Mouse (Mus musculus) spleen, adult 2 months (tissue): ENCODE measurements around the gene Zfp771. TPM values are rescaled to one million over a fixed set of nuclear protein-coding genes. Genes with fewer than 3 reads are reported as not detected.

Experiments
- DNase-seq, 2 experiments: peaks; one replicate each; pipeline versions ENCODE4 v3.0.0 to v3.0.0-alpha.2; 2012 to 2021; ENCODE audit warnings: low spot score in 2 of 2, low read depth in 1 of 2
- H3K27ac ChIP-seq: fragments of 200-500 bp; 2 replicates; pipeline ENCODE4 v1.5.1; 2012; ENCODE audit warnings: low read length, inconsistent platforms; ENCODE audit not compliant: insufficient read depth
- H3K27me3 ChIP-seq: fragments of 200-500 bp; 2 replicates; pipeline ENCODE4 v1.6.1; 2012; ENCODE audit warnings: mild to moderate bottlenecking, moderate library complexity, low read length, inconsistent platforms; ENCODE audit not compliant: control insufficient read depth, insufficient read depth
- H3K36me3 ChIP-seq: fragments of 200-500 bp; 2 replicates; pipeline ENCODE4 v1.6.1; 2012; ENCODE audit warnings: mild to moderate bottlenecking, low read length, inconsistent platforms; ENCODE audit not compliant: control insufficient read depth, insufficient read depth
- H3K4me1 ChIP-seq: fragments of 200-500 bp; 2 replicates; pipeline ENCODE4 v1.6.1; 2011; ENCODE audit warnings: inconsistent platforms; ENCODE audit not compliant: control insufficient read depth, insufficient read depth, insufficient read length
- H3K4me3 ChIP-seq: fragments of 200-500 bp; 2 replicates; pipeline ENCODE4 v1.5.1; 2011; ENCODE audit warnings: mild to moderate bottlenecking, inconsistent platforms; ENCODE audit not compliant: insufficient read depth, insufficient read length; ENCODE audit errors: extremely low read depth
- CTCF ChIP-seq: fragments of 200-500 bp; IDR thresholded peaks from 2 replicates; pipeline ENCODE4 v1.5.1; 2011; ENCODE audit warnings: mild to moderate bottlenecking, inconsistent platforms; ENCODE audit not compliant: insufficient read depth, insufficient read length, insufficient replicate concordance; ENCODE audit errors: extremely low read depth
- POLR2A ChIP-seq: fragments of 200-500 bp; IDR thresholded peaks from 2 replicates; pipeline ENCODE4 v1.6.1; 2011; ENCODE audit warnings: low read depth, low read length, inconsistent platforms
- WGBS: fragments of 180-500 bp; shearing (Covaris S2); methylation state at CpG from one replicate; pipeline ENCODE4 v1.1.7; 2018; 5-methylcytosine and 5-hydroxymethylcytosine counted together
- polyA plus RNA-seq: library from polyadenylated mRNA; depleted of rRNA; stranded (reverse); fragments of >200 nt; gene quantifications from 2 replicates; pipeline ENCODE4 v1.2.3, GENCODE M21; 2012

Zfp771 gene
- polyA plus RNA-seq, 1 experiment: 35.6 TPM

- H3K4me3 ChIP-seq: no peak overlapping the region
- no peak for DNase-seq
- H3K27ac ChIP-seq: no peak overlapping the region
- no peaks in the 10 kb centered on the region for H3K27me3 ChIP-seq
- WGBS: 85% methylated on average over 11 of the region's 11 CpGs
- TF ChIP-seq CTCF (no peak), POLR2A (no peak)
- H3K4me1 ChIP-seq: no peaks in the 10 kb centered on the region; the same call in 1 of the 2 replicates
- H3K36me3 ChIP-seq: no peaks in the 10 kb centered on the region
Observed at GRCm38 (mm10) chr7:127225147-127225995, 18.7 kb upstream of the Zfp771 start.

GRCm38 (mm10) chr7:127228615-127229303 lies 15.3 kb upstream of the Zfp771 start:
- no peak for TF ChIP-seq POLR2A
- TF ChIP-seq CTCF: peak; percentile 84; the same call in 1 of the 2 replicates
- Histone ChIP-seq H3K4me1 (peaks cover 7% of the 10 kb centered on the region; the same call in 1 of the 2 replicates), H3K27me3 (no peaks in the 10 kb centered on the region), H3K4me3 (no peak overlapping the region), H3K36me3 (no peaks in the 10 kb centered on the region), H3K27ac (0 out of 2 replicates have a peak overlapping the region, but pooled peaks have one; percentile 28)
- peak; percentile 77 to 84 for DNase-seq
- 47% methylated on average over 4 of the region's 4 CpGs for WGBS

- DNase-seq: no peak
- Histone ChIP-seq H3K36me3 (peaks cover 12% of the 10 kb centered on the region), H3K4me3 (no peak overlapping the region), H3K27me3 (no peaks in the 10 kb centered on the region), H3K27ac (no peak overlapping the region), H3K4me1 (peaks cover 7% of the 10 kb centered on the region; the same call in 1 of the 2 replicates)
- TF ChIP-seq CTCF: no peak
- no peak for TF ChIP-seq POLR2A
- 41% methylated on average over 3 of the region's 3 CpGs for WGBS
Observed at GRCm38 (mm10) chr7:127231376-127231775, 12.7 kb upstream of the Zfp771 start.

- peak overlapping the region; percentile 84 for H3K4me3 ChIP-seq
- TF ChIP-seq CTCF: no peak
- TF ChIP-seq POLR2A: no peak
- WGBS: 3% methylated on average over 20 of the region's 20 CpGs
- peaks cover 7% of the 10 kb centered on the region; the same call in 1 of the 2 replicates for H3K4me1 ChIP-seq
- peaks cover 17% of the 10 kb centered on the region for H3K36me3 ChIP-seq
- H3K27ac ChIP-seq: peak overlapping the region; percentile 95
- H3K27me3 ChIP-seq: no peaks in the 10 kb centered on the region
- no peak for DNase-seq
Observed at GRCm38 (mm10) chr7:127231826-127232621, 12.1 kb upstream of the Zfp771 start.

GRCm38 (mm10) chr7:127232622-127233367 lies 11.3 kb upstream of the Zfp771 start, which contains the start of the genes Zfp553 and Sept1:
Gene Zfp553, plus strand, starts transcription at chr7:127233061.
Gene Sept1, minus strand, starts transcription at chr7:127233130.
- H3K36me3 ChIP-seq: peaks cover 18% of the 10 kb centered on the region
- DNase-seq: peak in 1 of 2 experiments; percentile 80
- H3K27ac ChIP-seq: peak within 1 kb of the TSS; percentile 95
- peaks cover 7% of the 10 kb centered on the region; the same call in 1 of the 2 replicates for H3K4me1 ChIP-seq
- under 1% methylated on average over 64 of the region's 64 CpGs for WGBS
- H3K4me3 ChIP-seq: peak within 1 kb of the TSS; percentile 84
- TF ChIP-seq POLR2A (no peak; the same call in none of the 2 replicates), CTCF (no peak)
- no peaks in the 10 kb centered on the region for H3K27me3 ChIP-seq
